Mouse (Mus musculus): ENCODE measurements around the gene Galnt7.
A peak's percentile ranks its signal among the peaks of the same experiment; 100 is the strongest.

Galnt7 gene

DNA sequence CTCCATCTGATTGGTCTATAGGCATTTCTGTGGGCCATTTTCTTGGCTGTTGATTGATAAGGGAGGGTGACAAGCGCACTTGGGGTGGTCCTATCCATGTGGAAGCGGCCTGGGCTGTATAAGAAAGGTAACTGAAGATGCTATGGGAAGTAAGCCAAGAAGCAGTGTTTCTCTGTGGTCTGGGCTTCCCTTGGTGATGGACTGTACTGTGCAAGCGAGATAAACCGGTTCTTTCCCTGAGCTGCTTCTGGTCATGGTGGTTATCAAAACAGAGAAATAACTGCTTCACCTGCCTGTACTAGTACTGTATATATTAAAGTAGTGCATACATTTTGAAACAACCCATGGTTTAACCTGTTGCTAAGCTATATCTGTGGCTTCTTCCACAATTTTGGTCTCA, 161.0 kb downstream of the Galnt7 start:
- DNase-seq (ENCODE audit: low read depth): no peak

DNA sequence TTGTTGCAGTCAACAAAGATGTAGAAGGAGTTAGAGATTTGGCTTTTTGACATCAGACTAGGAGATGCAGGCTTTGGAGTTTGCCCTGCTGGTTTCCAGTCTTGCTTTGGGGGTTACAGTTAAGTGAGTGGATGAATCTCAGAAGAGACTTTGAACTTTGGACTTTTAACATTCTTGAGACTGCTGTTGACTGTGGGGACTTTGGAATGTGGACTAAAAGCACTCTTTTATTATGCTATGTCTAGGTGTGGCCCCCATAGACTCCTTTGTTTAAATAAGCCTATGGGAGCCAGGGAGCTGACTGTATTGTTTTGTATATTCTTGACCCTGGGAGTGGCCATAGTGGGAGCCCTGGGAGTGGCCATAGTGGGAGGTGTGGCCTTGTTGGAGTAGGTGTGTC, 162.9 kb downstream of the Galnt7 start:
- no peak for DNase-seq (ENCODE audit: low read depth)

DNA sequence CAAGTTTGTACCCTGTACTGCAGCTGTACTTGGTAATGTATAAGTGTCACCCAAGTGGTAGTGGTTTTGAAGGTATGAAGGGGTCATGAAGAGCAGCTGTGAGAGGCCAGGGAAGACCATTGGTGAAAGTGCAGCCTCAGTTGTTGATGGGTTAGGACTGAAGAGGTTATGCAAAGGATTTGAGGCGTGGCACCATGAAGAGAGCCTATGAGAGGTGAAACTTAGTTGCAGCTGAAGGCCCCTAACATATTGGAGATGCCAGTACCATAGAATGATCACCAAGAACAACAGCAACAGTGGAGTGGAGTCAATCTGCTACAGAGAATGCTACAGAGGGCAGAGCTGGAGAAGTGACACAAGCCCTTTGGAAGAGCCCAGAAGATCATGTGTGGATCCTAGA, 163.5 kb downstream of the Galnt7 start:
- no peak for DNase-seq (ENCODE audit: low read depth)

DNA sequence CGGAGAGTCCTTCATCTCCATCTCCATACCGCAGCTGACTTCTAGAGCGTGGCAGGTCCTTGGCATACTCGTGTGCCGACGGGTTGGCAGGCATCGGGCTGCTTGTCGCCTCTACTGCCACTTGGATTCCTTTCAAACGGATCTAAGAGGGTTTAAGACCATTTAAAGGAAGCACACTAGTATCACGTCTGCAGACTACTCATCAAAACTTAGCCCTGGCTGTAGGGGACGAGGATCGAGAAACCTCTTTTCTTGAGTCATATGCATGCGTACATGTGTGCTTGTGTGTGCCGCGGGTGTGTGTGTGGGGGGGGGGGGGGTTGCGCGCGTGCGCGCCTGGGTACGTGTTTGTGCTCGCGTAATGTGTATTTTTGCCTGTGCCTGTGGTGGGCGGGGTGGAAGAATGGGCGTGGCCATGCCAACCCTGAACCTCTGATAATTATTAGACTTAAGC, 164.5 kb downstream of the Galnt7 start:
- peak; percentile 86 for DNase-seq (ENCODE audit: low read depth)

DNA sequence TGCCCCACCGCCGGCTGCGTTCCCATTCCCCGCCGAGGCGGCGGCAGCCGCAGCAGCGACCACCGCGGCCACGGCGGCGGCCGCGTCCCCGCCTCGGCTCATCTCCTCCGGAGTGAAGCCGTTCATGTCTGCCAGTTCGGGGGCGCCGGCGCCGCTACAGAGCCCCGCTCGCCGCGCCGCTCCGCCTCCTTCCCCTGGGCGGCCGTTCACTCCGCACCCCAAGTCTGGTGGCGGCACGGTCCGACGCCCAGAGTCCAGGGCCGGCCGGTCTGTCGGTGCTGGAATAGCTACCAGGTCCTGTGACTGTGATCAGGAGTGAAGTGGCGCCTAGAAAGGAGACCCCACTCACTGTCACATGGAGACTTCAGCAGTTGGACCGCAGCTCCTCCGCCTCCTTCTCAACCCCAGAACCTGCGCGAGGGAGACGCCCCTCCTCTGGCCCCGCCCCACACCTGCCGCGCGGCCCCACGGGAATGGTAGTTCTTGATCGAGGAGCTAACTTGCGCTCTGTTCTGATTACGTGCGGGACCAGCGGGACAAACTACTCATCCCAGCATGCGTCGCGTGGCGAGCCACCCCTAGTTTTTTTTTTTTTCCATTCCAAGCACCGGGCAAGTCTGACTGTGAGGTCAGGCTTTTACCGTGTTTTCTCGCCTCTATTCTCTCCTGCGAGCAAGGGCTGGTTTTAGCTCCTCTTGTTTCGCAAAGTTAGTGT, 165.2 kb downstream of the Galnt7 start, which contains the start of gene Sap30:
TSS of gene Sap30 (minus strand) at position 420 of the 715 bp plus-strand sequence.
- DNase-seq (ENCODE audit: low read depth): peak; percentile 98

DNA sequence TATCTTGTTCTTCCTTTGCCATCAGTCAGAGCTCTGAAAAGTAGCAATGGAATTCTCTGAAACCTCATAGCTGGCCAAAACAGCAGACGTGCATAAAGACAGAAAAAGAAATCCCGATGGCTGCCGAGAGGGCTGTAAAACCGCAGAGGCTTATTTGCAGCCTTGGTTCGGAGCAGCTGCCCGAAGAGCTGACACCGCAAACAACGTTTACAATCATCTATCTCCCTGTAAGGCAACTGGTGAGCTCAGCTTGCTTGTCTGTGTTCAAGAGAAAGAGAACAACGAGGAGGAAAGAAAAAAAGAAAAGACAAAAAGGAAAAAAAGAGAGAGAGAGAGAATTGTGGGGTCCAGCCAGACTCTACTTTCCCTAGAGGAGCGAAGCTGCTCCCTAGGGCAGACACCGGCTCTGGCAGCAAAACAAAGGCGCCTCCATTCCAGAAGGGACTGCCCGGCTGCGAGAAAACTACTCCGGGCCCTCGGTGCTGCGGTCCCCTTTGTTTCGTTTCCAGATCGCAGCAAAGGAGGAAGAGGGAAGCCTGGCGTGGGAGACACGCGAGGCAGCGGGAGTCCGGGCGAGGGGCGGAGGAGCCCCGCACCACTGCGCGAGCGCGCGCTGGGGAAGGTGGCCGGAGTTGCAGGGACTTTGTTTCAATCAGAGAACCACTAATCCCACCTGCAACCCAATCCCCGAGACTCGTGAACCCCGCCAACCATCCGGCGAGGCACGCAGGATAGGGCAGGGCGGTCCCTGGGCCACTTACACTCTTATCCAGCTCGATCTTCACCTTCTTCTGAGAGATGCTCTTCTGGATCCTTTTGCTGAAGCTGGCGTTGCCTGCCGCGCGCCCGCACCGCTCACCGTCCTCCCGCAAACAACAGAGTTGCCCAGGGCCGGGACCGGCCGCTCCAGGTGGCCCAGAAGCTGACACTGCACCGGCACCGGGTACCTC, 166.1 kb downstream of the Galnt7 start:
- peak; percentile 60 for DNase-seq (ENCODE audit: low read depth)

DNA sequence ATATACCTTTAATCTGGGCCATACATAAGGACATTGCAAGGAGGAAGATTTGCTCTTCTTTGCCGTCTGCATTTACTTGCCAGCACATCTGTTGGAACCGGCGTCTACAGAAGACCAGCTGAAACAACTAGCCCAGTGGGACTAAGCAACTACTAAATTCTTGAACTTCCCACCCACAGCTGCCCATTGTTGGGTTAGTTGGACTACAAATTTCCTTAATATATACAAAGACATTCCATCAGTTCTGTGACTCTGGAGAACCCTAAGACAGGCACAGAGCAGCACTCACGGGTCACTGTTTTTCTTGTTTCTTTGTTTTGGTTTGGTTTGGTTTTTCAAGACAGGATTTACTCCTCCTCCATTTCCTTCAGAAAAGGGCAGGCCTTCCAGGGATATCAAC, 172.2 kb downstream of the Galnt7 start:
- no peak for DNase-seq (ENCODE audit: low read depth)

DNA sequence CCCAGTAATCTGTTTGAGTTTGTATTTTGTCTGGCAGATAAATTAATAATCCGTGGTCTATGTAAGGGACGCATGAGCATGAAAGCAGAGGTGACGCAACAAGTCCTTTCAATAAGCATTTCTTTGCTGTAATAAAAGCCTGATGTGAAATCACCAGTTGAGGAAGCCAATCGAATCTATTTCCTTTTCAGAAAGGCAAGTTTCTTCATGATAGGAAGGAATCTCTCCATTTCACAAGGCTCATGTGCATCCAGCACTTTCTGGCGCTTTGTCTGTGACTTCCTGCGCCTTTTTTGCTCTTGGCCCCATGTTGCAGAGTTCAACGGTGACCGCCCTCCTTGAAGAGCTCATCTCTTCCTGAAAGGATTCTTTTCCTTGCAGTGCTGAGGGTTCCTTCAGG, 173.1 kb downstream of the Galnt7 start:
- no peak for DNase-seq (ENCODE audit: low read depth)

DNA sequence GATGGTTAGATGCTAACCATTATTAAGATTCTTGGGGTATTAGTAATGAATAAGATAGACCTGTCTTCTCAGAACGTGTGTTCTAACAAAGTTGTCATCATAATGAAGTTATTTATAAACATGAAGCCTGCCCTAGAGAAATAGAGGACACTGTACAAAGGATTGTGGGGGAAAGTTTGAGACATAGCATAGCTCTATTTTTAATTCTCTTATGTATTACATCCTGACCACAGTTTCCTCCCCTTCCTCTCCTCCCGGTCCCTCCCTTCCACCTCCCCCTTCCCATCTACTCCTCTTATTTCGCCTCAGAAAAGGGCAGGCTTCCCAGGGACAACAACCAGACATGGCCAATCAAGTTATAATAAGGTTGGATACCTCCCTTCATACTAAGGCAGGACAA, 174.4 kb downstream of the Galnt7 start:
- no peak for DNase-seq (ENCODE audit: low read depth)

All from induced T-regulatory cell, adult 2 months (primary cell).